Mouse (Mus musculus) heart, adult 2 months (tissue): ENCODE data around the gene Cbr4. TPM values are rescaled to one million over a fixed set of nuclear protein-coding genes. Genes with fewer than 3 reads are reported as not detected.

Experiments used
- DNase-seq, 2 experiments: peaks; one replicate each; pipeline ENCODE4 v3.0.0; 2021
- H3K27ac ChIP-seq: fragments of 200-600 bp; 2 replicates; pipeline ENCODE4 v1.8.1; 2022
- H3K27me3 ChIP-seq: fragments of 200-500 bp; 2 replicates; pipeline ENCODE4 v1.6.1; 2012; ENCODE audit warnings: mild to moderate bottlenecking, low read length, inconsistent platforms, mixed read lengths; ENCODE audit not compliant: control insufficient read depth, insufficient read depth
- H3K36me3 ChIP-seq: fragments of 200-500 bp; 2 replicates; pipeline ENCODE4 v1.6.1; 2012; ENCODE audit warnings: low read length, inconsistent platforms; ENCODE audit not compliant: control insufficient read depth, insufficient read depth
- H3K4me1 ChIP-seq: fragments of 200-500 bp; 2 replicates; pipeline ENCODE4 v1.6.1; 2011; ENCODE audit warnings: low read length; ENCODE audit not compliant: control insufficient read depth, insufficient read depth
- H3K4me3 ChIP-seq: fragments of 200-600 bp; 2 replicates; pipeline ENCODE4 v1.8.1; 2022
- H3K79me2 ChIP-seq: fragments of 200-500 bp; replicated peaks from 2 replicates; pipeline ENCODE4 v1.6.1; 2012; ENCODE audit warnings: mild to moderate bottlenecking, inconsistent platforms, low read length, moderate library complexity, mixed read lengths; ENCODE audit not compliant: control insufficient read depth, insufficient read depth
- H3K9ac ChIP-seq: fragments of 200-500 bp; 2 replicates; pipeline ENCODE4 v1.6.1; 2012; ENCODE audit warnings: low read depth, mild to moderate bottlenecking, control low read depth, inconsistent platforms, low read length, mixed read lengths
- CTCF ChIP-seq: fragments of 200-600 bp; IDR thresholded peaks from 2 replicates; pipeline ENCODE4 v1.8.1; 2022; ENCODE audit warnings: antibody characterized with exemption, mild to moderate bottlenecking, moderate library complexity
- EP300 ChIP-seq: fragments of 200-500 bp; IDR thresholded peaks from 2 replicates; pipeline ENCODE4 v1.6.1; 2011; ENCODE audit warnings: low read depth, low read length, control low read depth; ENCODE audit not compliant: insufficient read depth
- POLR2A ChIP-seq: fragments of 200-500 bp; IDR thresholded peaks from 2 replicates; pipeline ENCODE4 v1.6.1; 2011; ENCODE audit warnings: mild to moderate bottlenecking, low read depth, low read length, control low read depth; ENCODE audit not compliant: insufficient read depth
- WGBS: fragments of 180-500 bp; shearing (Covaris S2); methylation state at CpG from one replicate; pipeline ENCODE4 v1.1.7; 2018; 5-methylcytosine and 5-hydroxymethylcytosine counted together
- intact Hi-C: fragments of 180-260 bp; cut with DNase I; formaldehyde crosslinking; loops from one replicate; pipeline ENCODE4 v1.15.1; 2025
- polyA plus RNA-seq: library from polyadenylated mRNA; depleted of rRNA; stranded (reverse); fragments of >200 nt; gene quantifications from 2 replicates; pipeline ENCODE4 v1.2.3, GENCODE M21; 2012
- total RNA-seq, 2 experiments: library from RNA; stranded (reverse); gene quantifications; 2 replicates each; pipeline ENCODE4 v1.2.3; 2021

The Cbr4 gene
- total and polyA plus RNA-seq, 3 experiments: 25.8 to 77.2 (median 70.8) TPM

- 83% methylated on average over 9 of the region's 9 CpGs for WGBS
- H3K9ac ChIP-seq: no peak overlapping the region
- no peak for TF ChIP-seq EP300
- no peak for TF ChIP-seq POLR2A
- TF ChIP-seq CTCF: no peak
- intact Hi-C loops: no loop called here
- no peaks in the 10 kb centered on the region for H3K36me3 ChIP-seq
- no peak for DNase-seq
- no peak overlapping the region for H3K4me3 ChIP-seq
- H3K4me1 ChIP-seq: no peaks in the 10 kb centered on the region
- no peak overlapping the region for H3K27ac ChIP-seq
- no peaks in the 10 kb centered on the region for H3K27me3 ChIP-seq
- H3K79me2 ChIP-seq: no peaks in the 10 kb centered on the region
Measured at GRCm38 (mm10) chr8:61450916-61451575, 36.5 kb upstream of the Cbr4 start.

GRCm38 (mm10) chr8:61451721-61452337, 35.7 kb upstream of the Cbr4 start:
- 70% methylated on average over 8 of the region's 8 CpGs for WGBS
- TF ChIP-seq CTCF (no peak), POLR2A (no peak), EP300 (no peak)
- no peak overlapping the region for H3K9ac ChIP-seq
- no peaks in the 10 kb centered on the region for H3K36me3 ChIP-seq
- no peaks in the 10 kb centered on the region for H3K79me2 ChIP-seq
- H3K27ac ChIP-seq: no peak overlapping the region
- H3K27me3 ChIP-seq: no peaks in the 10 kb centered on the region
- H3K4me1 ChIP-seq: no peaks in the 10 kb centered on the region
- intact Hi-C loops: no loop called here
- DNase-seq: no peak
- H3K4me3 ChIP-seq: no peak overlapping the region

GRCm38 (mm10) chr8:61459763-61460162, 27.8 kb upstream of the Cbr4 start:
- H3K4me3 ChIP-seq: no peak overlapping the region
- H3K27ac ChIP-seq: no peak overlapping the region
- H3K9ac ChIP-seq: no peak overlapping the region
- H3K27me3 ChIP-seq: no peaks in the 10 kb centered on the region
- DNase-seq: no peak
- intact Hi-C loops: no loop called here
- H3K79me2 ChIP-seq: no peaks in the 10 kb centered on the region
- TF ChIP-seq EP300 (no peak), CTCF (no peak)
- H3K4me1 ChIP-seq: no peaks in the 10 kb centered on the region
- 85% methylated on average over 7 of the region's 7 CpGs for WGBS
- H3K36me3 ChIP-seq: no peaks in the 10 kb centered on the region

- TF ChIP-seq POLR2A (no peak), CTCF (no peak), EP300 (no peak)
- intact Hi-C loops: no loop called here
Measured at GRCm38 (mm10) chr8:61462221-61462620, 25.3 kb upstream of the Cbr4 start.

GRCm38 (mm10) chr8:61464393-61464792, 23.1 kb upstream of the Cbr4 start:
- Histone ChIP-seq H3K27ac (no peak overlapping the region), H3K36me3 (no peaks in the 10 kb centered on the region), H3K4me1 (no peaks in the 10 kb centered on the region), H3K9ac (no peak overlapping the region), H3K4me3 (no peak overlapping the region), H3K79me2 (no peaks in the 10 kb centered on the region), H3K27me3 (no peaks in the 10 kb centered on the region)
- DNase-seq: no peak
- no peak for TF ChIP-seq POLR2A
- TF ChIP-seq EP300: no peak
- no peak for TF ChIP-seq CTCF
- 52% methylated on average over 2 of the region's 2 CpGs for WGBS
- intact Hi-C loops: no loop called here

More at GRCm38 (mm10) chr8:61462221-61462620, 25.3 kb upstream of the Cbr4 start:
- Histone ChIP-seq H3K9ac (no peak overlapping the region), H3K36me3 (no peaks in the 10 kb centered on the region), H3K27me3 (no peaks in the 10 kb centered on the region), H3K4me3 (no peak overlapping the region), H3K79me2 (no peaks in the 10 kb centered on the region), H3K4me1 (no peaks in the 10 kb centered on the region), H3K27ac (no peak overlapping the region)
- DNase-seq: no peak
- 74% methylated on average over 5 of the region's 5 CpGs for WGBS

- H3K4me1 ChIP-seq: no peaks in the 10 kb centered on the region
- H3K27me3 ChIP-seq: no peaks in the 10 kb centered on the region
- WGBS: 89% methylated on average over 15 of the region's 15 CpGs
- no peak overlapping the region for H3K9ac ChIP-seq
- intact Hi-C loops: no loop called here
- H3K36me3 ChIP-seq: no peaks in the 10 kb centered on the region
- H3K27ac ChIP-seq: no peak overlapping the region
- H3K79me2 ChIP-seq: no peaks in the 10 kb centered on the region
- DNase-seq: no peak
- H3K4me3 ChIP-seq: no peak overlapping the region
- TF ChIP-seq POLR2A (no peak), CTCF (no peak), EP300 (no peak)
Measured at GRCm38 (mm10) chr8:61466696-61467552, 20.6 kb upstream of the Cbr4 start.
